ENCODE assay signal across 8 mouse cellular contexts in genomic region chr19:3935896-3936850, GRCm38 (mm10). TPM values are rescaled to one million over a fixed set of nuclear protein-coding genes. Genes with fewer than 3 reads are reported as not detected.
A peak's percentile ranks its signal among the peaks of the same experiment; 100 is the strongest.
DNase-seq lines count a peak whose midpoint lies in the region; ATAC-seq and TF ChIP-seq lines count a peak whose summit lies in the region.

No protein-coding gene starts in this region.

- peak overlapping the region; percentile 73 to 89 (median 84) for H3K4me3 ChIP-seq in CH12.LX (replicated peaks in 1 of 3; ENCODE audit: low read depth in 2 of 3, low read length in 2 of 3, poor library complexity in 1 of 3)
- peak overlapping the region; percentile 44 for H3K4me3 ChIP-seq in embryonic facial prominence, embryonic 14.5 days (ENCODE audit: low read depth, low read length)
- peak overlapping the region; percentile 65 for H3K4me3 ChIP-seq in heart, postnatal 0 days (ENCODE audit: low read depth, low read length)
- peak overlapping the region; percentile 74 for H3K4me3 ChIP-seq in small intestine, adult 2 months (ENCODE audit: low read depth, low read length)

- peak overlapping the region; percentile 65 for H3K4me2 ChIP-seq in CH12.LX (ENCODE audit: insufficient read depth, low read depth, poor library complexity, severe bottlenecking)
- peak overlapping the region; percentile 81 for H3K4me2 ChIP-seq in embryonic facial prominence, embryonic 14.5 days (ENCODE audit: low read depth, low read length)
- H3K4me2 ChIP-seq in heart, postnatal 0 days (ENCODE audit: low read depth, low read length): peak overlapping the region; percentile 92

- peak overlapping the region; percentile 86 for H3K9ac ChIP-seq in CH12.LX (ENCODE audit: insufficient read depth, low read depth)
- peak overlapping the region; percentile 56 for H3K9ac ChIP-seq in embryonic facial prominence, embryonic 14.5 days (ENCODE audit: low read depth, low read length)
- H3K9ac ChIP-seq in heart, postnatal 0 days (replicated peaks; ENCODE audit: low read depth, low read length): peak overlapping the region; percentile 61

- dilution Hi-C loops in CH12.LX (cut with MboI; ENCODE audit: extremely low pct_ligation_motif_present, extremely low pct_unique_long_range_greater_than_20kb, low sequenced_read_pairs): no loop called here

- peaks cover 19 to 64% of the 10 kb centered on the region in 2 experiments for H3K4me1 ChIP-seq in CH12.LX (ENCODE audit: control insufficient read depth in 1 of 2, insufficient read depth in 2 of 2)
- peaks cover 13% of the 10 kb centered on the region for H3K4me1 ChIP-seq in embryonic facial prominence, embryonic 14.5 days (ENCODE audit: control insufficient read depth, insufficient read depth, low read length)
- peaks cover 12% of the 10 kb centered on the region; the same call in 1 of the 2 replicates for H3K4me1 ChIP-seq in heart, postnatal 0 days (ENCODE audit: control insufficient read depth, insufficient read depth)
- peaks cover 5% of the 10 kb centered on the region; the same call in 1 of the 2 replicates for H3K4me1 ChIP-seq in small intestine, adult 2 months (ENCODE audit: control insufficient read depth, insufficient read depth, insufficient read length, low read length)

- ATAC-seq in embryonic facial prominence, embryonic 14.5 days (ENCODE audit: low read depth): 0 out of 2 replicates have a peak, but pooled peaks have one; percentile 17
- peak; percentile 57 for ATAC-seq in heart, postnatal 0 days (ENCODE audit: insufficient read depth, low read depth)
- peak; percentile 74 for ATAC-seq in megakaryocyte, adult 5-6 weeks (ENCODE audit: poor library complexity, severe bottlenecking)

- H3K79me2 ChIP-seq in CH12.LX (replicated peaks; ENCODE audit: control insufficient read depth, extremely low read depth, insufficient read depth, poor library complexity, severe bottlenecking): no peaks in the 10 kb centered on the region

- peak; percentile 93 for DNase-seq in CH12.LX (ENCODE audit: extremely low read depth)
- peak; percentile 63 to 64 for DNase-seq in adrenal gland, adult 18-20 months (ENCODE audit: low spot score in 2 of 2)
- peak; percentile 53 for DNase-seq in embryonic facial prominence, embryonic 14.5 days (ENCODE audit: low spot score)
- peak; percentile 70 for DNase-seq in heart, postnatal 0 days (ENCODE audit: low spot score)
- peak; percentile 68 for DNase-seq in kidney, postnatal 14 days
- no peak for DNase-seq in right cerebral cortex, adult 2 months (ENCODE audit: low spot score in 2 of 2)

- peak; percentile 95 for TF ChIP-seq EP300 in CH12.LX (IDR thresholded peaks at IDR 0.05; ENCODE audit: low read length)
- TF ChIP-seq EP300 in heart, postnatal 0 days (IDR thresholded peaks at IDR 0.05; ENCODE audit: low read depth): no peak

- WGBS in embryonic facial prominence, embryonic 14.5 days: 8% methylated on average over 22 of the region's 22 CpGs
- WGBS in heart, postnatal 0 days: 6% methylated on average over 22 of the region's 22 CpGs
- 4% methylated on average over 22 of the region's 22 CpGs for WGBS in small intestine, adult 2 months

- H3K36me3 ChIP-seq in CH12.LX (replicated peaks in 1 of 2; ENCODE audit: control insufficient read depth in 1 of 2, insufficient read depth in 1 of 2, low read length in 1 of 2): peaks cover 0 to 20% of the 10 kb centered on the region in 2 experiments
- no peaks in the 10 kb centered on the region for H3K36me3 ChIP-seq in embryonic facial prominence, embryonic 14.5 days (ENCODE audit: control insufficient read depth, insufficient read depth, low read length)
- no peaks in the 10 kb centered on the region for H3K36me3 ChIP-seq in heart, postnatal 0 days (replicated peaks; ENCODE audit: control insufficient read depth, insufficient read depth, low read length)
- 0 out of 2 replicates have a peak, but pooled peaks cover 2% of the 10 kb centered on the region for H3K36me3 ChIP-seq in small intestine, adult 2 months (ENCODE audit: control insufficient read depth, insufficient read depth, low read length)

- no peaks in the 10 kb centered on the region for H3K9me3 ChIP-seq in CH12.LX (replicated peaks; ENCODE audit: low read length)
- no peaks in the 10 kb centered on the region for H3K9me3 ChIP-seq in embryonic facial prominence, embryonic 14.5 days (ENCODE audit: control insufficient read depth, low read length)
- no peaks in the 10 kb centered on the region for H3K9me3 ChIP-seq in heart, postnatal 0 days (replicated peaks; ENCODE audit: control insufficient read depth, low read length)

- TF ChIP-seq POLR2A in CH12.LX (IDR thresholded peaks at IDR 0.05; ENCODE audit: low read depth, low read length): peak; percentile 28
- TF ChIP-seq POLR2A in small intestine, adult 2 months (IDR thresholded peaks at IDR 0.05; ENCODE audit: low read depth, low read length): peak; percentile 45

- peak; percentile 5 for TF ChIP-seq RAD21 in CH12.LX (IDR thresholded peaks at IDR 0.05; ENCODE audit: low read depth, low read length)

- no peak for TF ChIP-seq CTCF in CH12.LX (conservative IDR thresholded peaks at IDR 0.05 in 1 of 2, IDR thresholded peaks at IDR 0.05 in 1 of 2; ENCODE audit: low read depth in 2 of 2, low read length in 2 of 2)
- TF ChIP-seq CTCF in heart, postnatal 0 days (IDR thresholded peaks at IDR 0.05; ENCODE audit: low read depth): no peak
- no peak for TF ChIP-seq CTCF in small intestine, adult 2 months (IDR thresholded peaks at IDR 0.05; ENCODE audit: extremely low read depth, insufficient read length, insufficient replicate concordance, low read depth, low read length)

- no peaks in the 10 kb centered on the region for H3K27me3 ChIP-seq in CH12.LX (replicated peaks)
- H3K27me3 ChIP-seq in embryonic facial prominence, embryonic 14.5 days (replicated peaks; ENCODE audit: control insufficient read depth, insufficient read depth, low read length): no peaks in the 10 kb centered on the region
- no peaks in the 10 kb centered on the region for H3K27me3 ChIP-seq in heart, postnatal 0 days (ENCODE audit: control insufficient read depth, insufficient read depth, low read length)
- no peaks in the 10 kb centered on the region for H3K27me3 ChIP-seq in small intestine, adult 2 months (ENCODE audit: control insufficient read depth, insufficient read depth, low read length)

- peak overlapping the region; percentile 97 for H3K27ac ChIP-seq in CH12.LX (ENCODE audit: insufficient read depth, low read depth)
- no peak overlapping the region for H3K27ac ChIP-seq in embryonic facial prominence, embryonic 14.5 days (replicated peaks; ENCODE audit: low read depth, low read length)
- H3K27ac ChIP-seq in heart, postnatal 0 days (ENCODE audit: low read depth): peak overlapping the region; percentile 49; the same call in 1 of the 2 replicates
- peak overlapping the region; percentile 89 for H3K27ac ChIP-seq in small intestine, adult 2 months (ENCODE audit: insufficient read depth, low read depth, low read length)

- in situ Hi-C loops in CH12.LX (cut with MboI; ENCODE audit: low pct_ligation_motif_present, low pct_unique_long_range_greater_than_20kb, low sequenced_read_pairs): no loop called here

RNA-seq across cellular contexts. Expression of gene Unc93b1, which starts 1.2 kb away (rescaled TPM):
- total RNA-seq in CH12.LX (2012; rRNA removed) (77.9 and 84.7 TPM in 2 replicates), CH12.LX (2014; rRNA removed) (72.7 and 82.3 TPM in 2 replicates)
- polyA plus RNA-seq in CH12.LX (2012; ENCODE audit: insufficient read length, low read depth): 105 and 117 TPM in 2 replicates
- total RNA-seq in adrenal gland, adult 18-20 months (2021): 10 to 100 TPM; 53.3 to 64.4 TPM
- polyA plus RNA-seq in embryonic facial prominence, embryonic 14.5 days (2014; fragmentation: Nextera tagmentation; extraction: Ambion mirVana): 21.3 and 24.5 TPM in 2 replicates
- 11.9 and 29.6 TPM in 2 replicates for total RNA-seq in heart, postnatal 0 days (2014; rRNA removed; ENCODE audit: low replicate concordance)
- 15.5 and 18.1 TPM in 2 replicates for polyA plus RNA-seq in heart, postnatal 0 days (2015; fragmentation: Nextera tagmentation; extraction: Ambion mirVana)
- total RNA-seq in megakaryocyte, adult 5-6 weeks (2015): 242 and 258 TPM in 2 replicates
- 447 and 483 TPM in 2 replicates for total RNA-seq in megakaryocyte, adult 5-6 weeks (2017)
- 108 and 140 TPM in 2 replicates for polyA plus RNA-seq in small intestine, adult 2 months (2012; rRNA removed)

RNA-seq across cellular contexts. Expression of gene Aldh3b1, which starts 6.6 kb away (rescaled TPM):
- total RNA-seq in CH12.LX (2012; rRNA removed): 5.7 and 8.1 TPM in 2 replicates
- total RNA-seq in CH12.LX (2014; rRNA removed): 3.7 and 5.9 TPM in 2 replicates
- 7.4 and 8.1 TPM in 2 replicates for polyA plus RNA-seq in CH12.LX (2012; ENCODE audit: insufficient read length, low read depth)
- total RNA-seq in adrenal gland, adult 18-20 months (2021): 100 to 1,000 TPM in 1 of 2 experiments, 10 to 100 TPM in 1; 14.4 to 169 TPM
- polyA plus RNA-seq in embryonic facial prominence, embryonic 14.5 days (2014; fragmentation: Nextera tagmentation; extraction: Ambion mirVana): 4.6 and 4.8 TPM in 2 replicates
- 1.9 and 2.1 TPM in 2 replicates for total RNA-seq in heart, postnatal 0 days (2014; rRNA removed; ENCODE audit: low replicate concordance)
- polyA plus RNA-seq in heart, postnatal 0 days (2015; fragmentation: Nextera tagmentation; extraction: Ambion mirVana): 3.1 and 3.2 TPM in 2 replicates
- 47.3 and 48.1 TPM in 2 replicates for total RNA-seq in megakaryocyte, adult 5-6 weeks (2015)
- total RNA-seq in megakaryocyte, adult 5-6 weeks (2017): 104 TPM in 2 replicates
- polyA plus RNA-seq in small intestine, adult 2 months (2012; rRNA removed): 32.8 and 43.0 TPM in 2 replicates

RNA-seq across cellular contexts. Expression of gene Aldh3b3, which starts 22.3 kb away (rescaled TPM):
- total RNA-seq in CH12.LX (2012; rRNA removed): not detected in 2 replicates
- total RNA-seq in CH12.LX (2014; rRNA removed): not detected in 2 replicates
- polyA plus RNA-seq in CH12.LX (2012; ENCODE audit: insufficient read length, low read depth): not detected in 2 replicates
- 1 to 10 TPM in 1 of 2 experiments, under 1 TPM in 1; 0.29 to 1.0 TPM for total RNA-seq in adrenal gland, adult 18-20 months (2021)
- 0.18 and 0.24 TPM in 2 replicates for polyA plus RNA-seq in embryonic facial prominence, embryonic 14.5 days (2014; fragmentation: Nextera tagmentation; extraction: Ambion mirVana)
- total RNA-seq in heart, postnatal 0 days (2014; rRNA removed; ENCODE audit: low replicate concordance): not detected in 2 replicates
- polyA plus RNA-seq in heart, postnatal 0 days (2015; fragmentation: Nextera tagmentation; extraction: Ambion mirVana): 0.22 and 0.29 TPM in 2 replicates
- 1.4 and 2.7 TPM in 2 replicates for total RNA-seq in megakaryocyte, adult 5-6 weeks (2015)
- 2.4 TPM in 2 replicates for total RNA-seq in megakaryocyte, adult 5-6 weeks (2017)
- polyA plus RNA-seq in small intestine, adult 2 months (2012; rRNA removed): not detected in 2 replicates

RNA-seq across cellular contexts. Expression of gene Ndufs8, which starts 23.6 kb away (rescaled TPM):
- 216 TPM in 2 replicates for total RNA-seq in CH12.LX (2012; rRNA removed)
- total RNA-seq in CH12.LX (2014; rRNA removed): 196 and 248 TPM in 2 replicates
- 182 and 195 TPM in 2 replicates for polyA plus RNA-seq in CH12.LX (2012; ENCODE audit: insufficient read length, low read depth)
- total RNA-seq in adrenal gland, adult 18-20 months (2021): 100 to 1,000 TPM; 344 to 380 TPM
- polyA plus RNA-seq in embryonic facial prominence, embryonic 14.5 days (2014; fragmentation: Nextera tagmentation; extraction: Ambion mirVana): 297 and 302 TPM in 2 replicates
- 506 and 520 TPM in 2 replicates for total RNA-seq in heart, postnatal 0 days (2014; rRNA removed; ENCODE audit: low replicate concordance)
- 681 and 696 TPM in 2 replicates for polyA plus RNA-seq in heart, postnatal 0 days (2015; fragmentation: Nextera tagmentation; extraction: Ambion mirVana)
- total RNA-seq in megakaryocyte, adult 5-6 weeks (2015): 213 and 215 TPM in 2 replicates
- 60.4 and 83.5 TPM in 2 replicates for total RNA-seq in megakaryocyte, adult 5-6 weeks (2017)
- polyA plus RNA-seq in small intestine, adult 2 months (2012; rRNA removed): 303 and 423 TPM in 2 replicates

RNA-seq across cellular contexts. Expression of gene Tcirg1, which starts 29.2 kb away (rescaled TPM):
- total RNA-seq in CH12.LX (2012; rRNA removed): 46.6 and 53.2 TPM in 2 replicates
- total RNA-seq in CH12.LX (2014; rRNA removed): 48.5 and 51.6 TPM in 2 replicates
- polyA plus RNA-seq in CH12.LX (2012; ENCODE audit: insufficient read length, low read depth): 62.8 and 67.2 TPM in 2 replicates
- total RNA-seq in adrenal gland, adult 18-20 months (2021): 10 to 100 TPM; 66.3 to 84.7 TPM
- 33.6 and 36.5 TPM in 2 replicates for polyA plus RNA-seq in embryonic facial prominence, embryonic 14.5 days (2014; fragmentation: Nextera tagmentation; extraction: Ambion mirVana)
- total RNA-seq in heart, postnatal 0 days (2014; rRNA removed; ENCODE audit: low replicate concordance): 32.1 and 44.9 TPM in 2 replicates
- 12.8 and 14.1 TPM in 2 replicates for polyA plus RNA-seq in heart, postnatal 0 days (2015; fragmentation: Nextera tagmentation; extraction: Ambion mirVana)
- 197 and 207 TPM in 2 replicates for total RNA-seq in megakaryocyte, adult 5-6 weeks (2015)
- 315 and 316 TPM in 2 replicates for total RNA-seq in megakaryocyte, adult 5-6 weeks (2017)
- 107 and 148 TPM in 2 replicates for polyA plus RNA-seq in small intestine, adult 2 months (2012; rRNA removed)

Comparison
In these comparisons a context has a peak if more than half of its experiments do, and no peak if none do; other contexts are left out.
1. DNase-seq: peak in CH12.LX (single experiment), adrenal gland, adult 18-20 months (2 of 2), embryonic facial prominence, embryonic 14.5 days (single experiment), heart, postnatal 0 days (single experiment) and kidney, postnatal 14 days (single experiment); none in right cerebral cortex, adult 2 months (0 of 2).
2. ATAC-seq: peak in every context shown above with its lines; median percentile 74 in megakaryocyte, adult 5-6 weeks; 57 in heart, postnatal 0 days; 17 in embryonic facial prominence, embryonic 14.5 days.
3. Peak in every context shown above with its lines, with median percentiles within 50 percentile points of each other: H3K4me2 ChIP-seq, H3K4me3 ChIP-seq and H3K9ac ChIP-seq.